Mouse (Mus musculus): ENCODE measurements around the gene Prkcb.

Prkcb gene

GRCm38 (mm10) chr7:122290165-122290564, 1.6 kb downstream of the Prkcb start:
- no peak for DNase-seq (ENCODE audit: low spot score)

- no peak for DNase-seq (ENCODE audit: low spot score)
These were observed 2.2 kb downstream of the Prkcb start for GRCm38 (mm10) chr7:122290771-122291170.

GRCm38 (mm10) chr7:122292151-122292550, 3.6 kb downstream of the Prkcb start:
- DNase-seq (ENCODE audit: low spot score), result no peak

GRCm38 (mm10) chr7:122294111-122294510, 5.6 kb downstream of the Prkcb start:
- no peak for DNase-seq (ENCODE audit: low spot score)

GRCm38 (mm10) chr7:122295363-122295762, 6.8 kb downstream of the Prkcb start:
- DNase-seq (ENCODE audit: low spot score), result no peak

- no peak for DNase-seq (ENCODE audit: low spot score)
These were observed 7.8 kb downstream of the Prkcb start for GRCm38 (mm10) chr7:122296331-122296730.

- no peak for DNase-seq (ENCODE audit: low spot score)
These were observed 8.3 kb downstream of the Prkcb start for GRCm38 (mm10) chr7:122296805-122297204.

GRCm38 (mm10) chr7:122297627-122298026, 9.1 kb downstream of the Prkcb start:
- no peak for DNase-seq (ENCODE audit: low spot score)

- no peak for DNase-seq (ENCODE audit: low spot score)
These were observed 10.2 kb downstream of the Prkcb start for GRCm38 (mm10) chr7:122298715-122299114.

GRCm38 (mm10) chr7:122300538-122300937, 12.0 kb downstream of the Prkcb start:
- no peak for DNase-seq (ENCODE audit: low spot score)

- DNase-seq (ENCODE audit: low spot score), result no peak
These were observed 14.0 kb downstream of the Prkcb start for GRCm38 (mm10) chr7:122302538-122302937.

- DNase-seq (ENCODE audit: low spot score), result no peak
These were observed 15.4 kb downstream of the Prkcb start for GRCm38 (mm10) chr7:122303988-122304387.

GRCm38 (mm10) chr7:122304521-122304920, 16.0 kb downstream of the Prkcb start:
- no peak for DNase-seq (ENCODE audit: low spot score)

- no peak for DNase-seq (ENCODE audit: low spot score)
These were observed 18.7 kb downstream of the Prkcb start for GRCm38 (mm10) chr7:122307241-122307640.

GRCm38 (mm10) chr7:122308661-122309060, 20.1 kb downstream of the Prkcb start:
- no peak for DNase-seq (ENCODE audit: low spot score)

- DNase-seq (ENCODE audit: low spot score), result no peak
These were observed 21.6 kb downstream of the Prkcb start for GRCm38 (mm10) chr7:122309909-122310725.

- DNase-seq (ENCODE audit: low spot score), result no peak
These were observed 22.1 kb downstream of the Prkcb start for GRCm38 (mm10) chr7:122310726-122311018.

- DNase-seq (ENCODE audit: low spot score), result no peak
These were observed 25.3 kb downstream of the Prkcb start for GRCm38 (mm10) chr7:122313690-122314477.

GRCm38 (mm10) chr7:122315720-122316331, 27.3 kb downstream of the Prkcb start:
- no peak for DNase-seq (ENCODE audit: low spot score)

- DNase-seq (ENCODE audit: low spot score), result no peak
These were observed 28.1 kb downstream of the Prkcb start for GRCm38 (mm10) chr7:122316681-122317080.

GRCm38 (mm10) chr7:122317485-122317884, 28.9 kb downstream of the Prkcb start:
- no peak for DNase-seq (ENCODE audit: low spot score)

GRCm38 (mm10) chr7:122319566-122319965, 31.0 kb downstream of the Prkcb start:
- DNase-seq (ENCODE audit: low spot score), result no peak

Measured in adipocyte (in vitro differentiated cells).